Mouse (Mus musculus) limb, embryonic 13.5 days (tissue): ENCODE data around the gene Zbtb26. TPM values are rescaled to one million over a fixed set of nuclear protein-coding genes. Genes with fewer than 3 reads are reported as not detected.

Experiments
- ATAC-seq: fragments of 200-750 bp; cut with Nextera tagmentation; 2 replicates; pipeline ENCODE4 v1.8.0; 2017; ENCODE audit warnings: low read depth, moderate number of reproducible peaks, moderate TSS enrichment; ENCODE audit not compliant: low FRiP score
- H3K27ac ChIP-seq: fragments of 300-500 bp; sonication (generic); 2 replicates; pipeline ENCODE4 v1.5.1; 2015; ENCODE audit warnings: inconsistent platforms, mild to moderate bottlenecking, moderate library complexity
- H3K27me3 ChIP-seq: fragments of 300-500 bp; sonication (generic); 2 replicates; pipeline ENCODE4 v1.6.1; 2015; ENCODE audit warnings: mild to moderate bottlenecking, inconsistent platforms
- H3K36me3 ChIP-seq: fragments of 300-500 bp; sonication (generic); 2 replicates; pipeline ENCODE4 v1.6.1; 2015; ENCODE audit warnings: inconsistent platforms, mild to moderate bottlenecking, moderate library complexity
- H3K4me1 ChIP-seq: fragments of 300-500 bp; sonication (generic); 2 replicates; pipeline ENCODE4 v1.6.1; 2015; ENCODE audit warnings: inconsistent platforms
- H3K4me2 ChIP-seq: fragments of 300-500 bp; sonication (generic); replicated peaks from 2 replicates; pipeline ENCODE4 v1.6.1; 2015; ENCODE audit warnings: inconsistent platforms, mild to moderate bottlenecking, moderate library complexity
- H3K4me3 ChIP-seq: fragments of 300-500 bp; sonication (generic); 2 replicates; pipeline ENCODE4 v1.5.1; 2015; ENCODE audit warnings: moderate library complexity, mild to moderate bottlenecking, inconsistent platforms
- H3K9ac ChIP-seq: fragments of 300-500 bp; sonication (generic); 2 replicates; pipeline ENCODE4 v1.6.1; 2015; ENCODE audit warnings: mild to moderate bottlenecking, inconsistent platforms
- H3K9me3 ChIP-seq: fragments of 300-500 bp; sonication (generic); 2 replicates; pipeline ENCODE4 v1.6.1; 2016; ENCODE audit warnings: inconsistent platforms
- WGBS: fragments of 180-500 bp; shearing (Covaris S2); methylation state at CpG from one replicate; pipeline ENCODE4 v1.1.7; 2015; 5-methylcytosine and 5-hydroxymethylcytosine counted together
- polyA plus RNA-seq: library from polyadenylated mRNA; unstranded; fragments of >200 nt; fragmentation: Nextera tagmentation; extraction: Ambion mirVana; gene quantifications from 2 replicates; pipeline ENCODE4 v1.2.1, GENCODE M21; 2015

The Zbtb26 gene
- polyA plus RNA-seq, 1 experiment from 2014 or later, result 9.3 TPM

DNA sequence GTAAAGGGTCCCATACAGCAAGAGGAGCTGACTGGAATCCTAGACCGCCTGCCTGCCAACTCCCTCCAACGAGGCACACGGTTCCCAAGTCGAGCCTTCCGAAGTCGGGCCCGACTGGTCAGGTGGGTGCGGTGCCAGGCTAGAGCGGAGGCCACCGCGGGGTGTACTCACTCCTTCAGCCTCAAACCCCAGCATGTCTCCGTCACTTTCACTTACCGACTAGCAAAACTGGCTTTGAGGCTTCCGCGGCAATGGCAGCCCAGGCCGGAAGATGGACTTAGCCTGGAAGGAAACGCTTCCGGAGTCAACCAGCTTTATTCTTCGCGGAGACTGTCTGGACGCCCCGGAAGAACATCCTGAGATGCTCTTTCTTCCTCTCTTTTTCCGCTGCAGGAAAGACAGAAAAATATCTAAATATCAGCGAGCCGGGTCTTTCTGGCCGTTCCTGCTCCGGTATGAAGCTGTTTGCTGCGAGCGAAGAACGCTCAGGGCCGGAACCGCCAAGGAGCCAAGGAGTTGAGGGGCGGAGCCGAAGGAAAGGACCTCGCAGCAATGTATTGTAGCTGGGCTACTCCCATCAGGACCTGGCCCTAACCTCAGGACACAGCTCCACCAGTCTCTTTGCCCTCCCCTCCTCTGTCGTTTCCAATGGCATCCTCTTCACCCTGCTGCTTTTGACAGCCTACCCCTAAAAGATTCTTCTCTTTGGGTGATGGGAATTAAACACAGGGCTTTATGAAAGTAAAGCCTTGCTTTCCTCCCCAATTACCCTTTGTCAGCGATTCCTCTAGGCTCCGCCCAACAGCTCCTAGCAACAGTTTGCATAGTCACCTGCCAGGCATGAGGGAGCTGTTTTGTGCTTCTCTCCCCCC lies 12.1 kb downstream of the Zbtb26 start:
- ATAC-seq, result peak; percentile 95
- Histone ChIP-seq H3K4me3 (peak overlapping the region; percentile 88), H3K27ac (peak overlapping the region; percentile 90), H3K9me3 (no peaks in the 10 kb centered on the region), H3K4me1 (peaks cover 14% of the 10 kb centered on the region), H3K4me2 (peak overlapping the region; percentile 82), H3K9ac (peak overlapping the region; percentile 84), H3K27me3 (no peaks in the 10 kb centered on the region), H3K36me3 (peaks cover 18% of the 10 kb centered on the region)
- WGBS, result under 1% methylated on average over 38 of the region's 38 CpGs

GRCm38 (mm10) chr2:37423671-37424070 lies 19.3 kb downstream of the Zbtb26 start:
- no peaks in the 10 kb centered on the region for H3K27me3 ChIP-seq
- no peak overlapping the region for H3K4me3 ChIP-seq
- H3K27ac ChIP-seq, result no peak overlapping the region
- WGBS, result 53% methylated on average over 3 of the region's 3 CpGs
- H3K4me2 ChIP-seq, result no peak overlapping the region
- no peaks in the 10 kb centered on the region for H3K9me3 ChIP-seq
- H3K9ac ChIP-seq, result no peak overlapping the region
- peaks cover 10% of the 10 kb centered on the region for H3K36me3 ChIP-seq
- peaks cover 10% of the 10 kb centered on the region; the same call in 1 of the 2 replicates for H3K4me1 ChIP-seq
- no peak for ATAC-seq

GRCm38 (mm10) chr2:37422306-37423304 lies 20.3 kb downstream of the Zbtb26 start, which contains the start of gene Rc3h2:
Gene Rc3h2 (minus strand): TSS chr2:37422903.
- Histone ChIP-seq H3K27me3 (no peaks in the 10 kb centered on the region), H3K9ac (peak within 1 kb of the TSS; percentile 98), H3K27ac (peak within 1 kb of the TSS; percentile 96), H3K4me3 (peak within 1 kb of the TSS; percentile 94), H3K36me3 (peaks cover 3% of the 10 kb centered on the region), H3K9me3 (no peaks in the 10 kb centered on the region), H3K4me2 (peak within 1 kb of the TSS; percentile 78), H3K4me1 (peaks cover 10% of the 10 kb centered on the region; the same call in 1 of the 2 replicates)
- WGBS, result under 1% methylated on average over 70 of the region's 75 CpGs
- peak; percentile 98 for ATAC-seq

DNA sequence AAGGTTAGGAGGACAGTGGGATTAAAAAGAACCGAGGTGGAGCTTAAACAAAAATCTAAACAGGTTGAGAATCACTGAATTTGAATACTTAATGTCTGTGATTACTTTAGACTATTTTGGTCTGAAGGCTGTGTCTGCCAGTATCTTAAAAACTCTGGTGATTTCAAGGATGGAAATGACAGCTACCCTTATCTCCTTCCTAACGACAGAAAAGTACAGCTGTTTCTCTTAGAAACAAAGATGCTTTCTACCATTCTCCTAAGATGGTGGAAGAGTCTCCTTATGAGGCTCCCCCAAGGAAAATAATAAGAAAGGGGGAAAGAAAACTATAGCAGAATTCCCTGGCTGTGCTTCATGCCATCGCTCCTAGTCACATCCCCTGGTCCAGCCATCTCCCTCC lies 21.0 kb downstream of the Zbtb26 start:
- H3K9me3 ChIP-seq, result no peaks in the 10 kb centered on the region
- ATAC-seq, result no peak
- peak overlapping the region; percentile 98 for H3K9ac ChIP-seq
- peak overlapping the region; percentile 96 for H3K27ac ChIP-seq
- peaks cover 3% of the 10 kb centered on the region for H3K36me3 ChIP-seq
- no peaks in the 10 kb centered on the region for H3K27me3 ChIP-seq
- peaks cover 10% of the 10 kb centered on the region; the same call in 1 of the 2 replicates for H3K4me1 ChIP-seq
- H3K4me3 ChIP-seq, result peak overlapping the region; percentile 94
- WGBS, result 5% methylated on average over 3 of the region's 3 CpGs
- H3K4me2 ChIP-seq, result peak overlapping the region; percentile 78

GRCm38 (mm10) chr2:37395539-37395938 lies 47.4 kb downstream of the Zbtb26 start:
- no peak for ATAC-seq
- Histone ChIP-seq H3K27me3 (no peaks in the 10 kb centered on the region), H3K9me3 (no peaks in the 10 kb centered on the region), H3K27ac (no peak overlapping the region), H3K4me2 (no peak overlapping the region), H3K4me3 (no peak overlapping the region), H3K4me1 (no peaks in the 10 kb centered on the region), H3K9ac (no peak overlapping the region), H3K36me3 (peaks cover 48% of the 10 kb centered on the region)
- WGBS, result 75% methylated on average over 1 of the region's 1 CpGs

DNA sequence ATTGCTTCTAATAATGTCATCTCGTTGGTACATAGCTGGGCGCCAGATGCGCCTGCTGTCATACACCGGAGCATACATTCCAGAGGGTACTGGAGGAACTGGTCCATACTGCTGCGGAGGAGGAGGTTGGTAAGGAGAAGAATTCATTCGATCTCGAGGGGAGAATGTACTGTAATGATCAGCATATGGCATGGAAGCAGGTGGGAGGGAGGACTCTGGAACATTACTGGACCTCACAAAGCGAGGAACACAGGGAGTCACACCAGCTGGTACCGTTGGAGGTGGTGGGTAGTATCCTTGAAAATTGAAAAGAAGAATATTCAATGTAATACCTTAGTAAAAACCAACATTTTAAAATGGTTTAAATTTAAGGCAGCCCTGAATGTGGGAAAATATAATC lies 60.0 kb downstream of the Zbtb26 start:
- no peaks in the 10 kb centered on the region for H3K27me3 ChIP-seq
- H3K4me2 ChIP-seq, result no peak overlapping the region
- ATAC-seq, result no peak
- no peak overlapping the region for H3K4me3 ChIP-seq
- H3K36me3 ChIP-seq, result peaks cover 44% of the 10 kb centered on the region
- WGBS, result 93% methylated on average over 9 of the region's 9 CpGs
- no peaks in the 10 kb centered on the region for H3K4me1 ChIP-seq
- H3K9me3 ChIP-seq, result no peaks in the 10 kb centered on the region
- H3K9ac ChIP-seq, result no peak overlapping the region
- H3K27ac ChIP-seq, result no peak overlapping the region

Other genes starting within 250 kb of the Zbtb26 start
- gene Olfr366, start 231.6 kb downstream of the Zbtb26 start, polyA plus RNA-seq, result not detected in 2 replicates
- gene Olfr368, start 116.6 kb downstream of the Zbtb26 start, polyA plus RNA-seq, result not detected in 2 replicates
- 43.2 and 46.6 TPM in 2 replicates for gene Pdcl, start 83.8 kb downstream of the Zbtb26 start, polyA plus RNA-seq
- gene Rc3h2, start 20.2 kb downstream of the Zbtb26 start, polyA plus RNA-seq, result 18.0 and 19.3 TPM in 2 replicates
- gene Zbtb6, start within 50 bp of the Zbtb26 start, polyA plus RNA-seq, result 7.5 and 8.3 TPM in 2 replicates
- gene Rabgap1, start 144 bp upstream of the Zbtb26 start, polyA plus RNA-seq, result 52.3 and 55.9 TPM in 2 replicates
- gene Gpr21, start 73.2 kb upstream of the Zbtb26 start, polyA plus RNA-seq, result 1.2 TPM in 2 replicates